Mouse (Mus musculus) E14TG2a.4 (cell line): ENCODE results near the gene Fabp7.
A peak's percentile ranks its signal among the peaks of the same experiment; 100 is the strongest.

Experiments used
- H3K27me3 ChIP-seq: 2 replicates; pipeline ENCODE4 v1.6.1; 2014; ENCODE audit warnings: low read length, control low read depth; ENCODE audit not compliant: insufficient read depth
- H3K36me3 ChIP-seq: 2 replicates; pipeline ENCODE4 v1.6.1; 2014; ENCODE audit warnings: low read length, control low read depth; ENCODE audit not compliant: insufficient read depth
- H3K4me1 ChIP-seq: replicated peaks from 2 replicates; pipeline ENCODE4 v1.6.1; 2014; ENCODE audit warnings: low read depth, low read length, control low read depth
- H3K4me3 ChIP-seq: replicated peaks from 2 replicates; pipeline ENCODE4 v1.5.1; 2014; ENCODE audit warnings: mild to moderate bottlenecking, low read length
- H3K9me3 ChIP-seq: 2 replicates; pipeline ENCODE4 v1.6.1; 2014; ENCODE audit warnings: low read length, control low read depth
- CTCF ChIP-seq: conservative IDR thresholded peaks from 2 replicates; pipeline ENCODE4 v1.5.1; 2014; ENCODE audit warnings: low read length
- NANOG ChIP-seq: IDR thresholded peaks from 2 replicates; pipeline ENCODE4 v1.6.1; 2014; ENCODE audit warnings: borderline replicate concordance, low read length, mixed read lengths
- POU5F1 ChIP-seq: IDR thresholded peaks from 2 replicates; pipeline ENCODE4 v1.6.1; 2014; ENCODE audit warnings: low read length, borderline replicate concordance

Gene Fabp7

DNA sequence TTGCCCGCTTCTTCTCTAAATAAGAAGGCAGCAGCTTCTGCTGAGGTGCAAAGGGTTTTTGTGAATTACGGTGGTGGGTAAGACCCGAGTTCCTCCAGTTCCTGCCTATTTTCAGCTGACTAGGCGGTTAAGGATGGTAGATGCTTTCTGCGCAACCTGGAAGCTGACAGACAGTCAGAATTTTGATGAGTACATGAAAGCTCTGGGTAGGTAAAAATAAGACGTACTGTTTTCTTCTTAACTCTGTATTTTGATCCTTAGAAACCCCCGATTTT, at the start of gene Fabp7:
Fabp7 (plus strand) TSS at position 6 of the 275 bp plus-strand sequence.
- H3K27me3 ChIP-seq, result peaks cover 24% of the 10 kb centered on the region
- no peaks in the 10 kb centered on the region for H3K9me3 ChIP-seq
- H3K36me3 ChIP-seq, result no peaks in the 10 kb centered on the region
- no peak within 1 kb of the TSS for H3K4me3 ChIP-seq
- TF ChIP-seq NANOG (no peak), POU5F1 (no peak), CTCF (no peak)
- peaks cover 14% of the 10 kb centered on the region for H3K4me1 ChIP-seq

- Histone ChIP-seq H3K4me3 (no peak overlapping the region), H3K4me1 (no peaks in the 10 kb centered on the region), H3K9me3 (no peaks in the 10 kb centered on the region), H3K27me3 (no peaks in the 10 kb centered on the region; the same call in 1 of the 2 replicates), H3K36me3 (no peaks in the 10 kb centered on the region)
- TF ChIP-seq POU5F1 (no peak), NANOG (no peak), CTCF (no peak)
These were observed 43.9 kb upstream of the Fabp7 start for GRCm38 (mm10) chr10:57740733-57741132.

GRCm38 (mm10) chr10:57741351-57741750, 43.3 kb upstream of the Fabp7 start:
- no peak for TF ChIP-seq POU5F1
- TF ChIP-seq NANOG, result no peak
- TF ChIP-seq CTCF, result no peak
- Histone ChIP-seq H3K36me3 (no peaks in the 10 kb centered on the region), H3K4me3 (no peak overlapping the region), H3K4me1 (no peaks in the 10 kb centered on the region), H3K27me3 (no peaks in the 10 kb centered on the region; the same call in 1 of the 2 replicates), H3K9me3 (no peaks in the 10 kb centered on the region)

DNA sequence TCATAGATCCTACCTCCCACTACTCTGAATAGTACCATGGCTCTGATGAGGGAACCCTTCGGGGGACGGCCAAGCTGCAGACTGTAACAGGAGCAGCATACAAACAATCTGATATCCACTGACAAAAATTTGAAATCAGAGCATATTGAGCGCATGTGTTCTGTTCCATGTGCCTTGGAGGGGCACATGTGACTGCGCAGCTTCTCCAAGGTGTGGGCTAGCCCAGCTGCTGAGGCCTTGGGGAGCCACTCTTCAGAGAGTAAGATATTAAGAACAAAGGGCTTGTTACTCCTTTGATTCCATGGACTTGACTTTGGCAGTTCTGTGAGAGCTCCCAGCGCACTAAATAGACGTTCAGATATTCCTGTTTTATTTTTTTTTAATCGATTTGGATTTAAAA, 41.6 kb upstream of the Fabp7 start:
- Histone ChIP-seq H3K4me1 (no peaks in the 10 kb centered on the region), H3K4me3 (no peak overlapping the region), H3K27me3 (no peaks in the 10 kb centered on the region; the same call in 1 of the 2 replicates), H3K9me3 (no peaks in the 10 kb centered on the region), H3K36me3 (no peaks in the 10 kb centered on the region)
- TF ChIP-seq NANOG (no peak), CTCF (no peak), POU5F1 (no peak)

DNA sequence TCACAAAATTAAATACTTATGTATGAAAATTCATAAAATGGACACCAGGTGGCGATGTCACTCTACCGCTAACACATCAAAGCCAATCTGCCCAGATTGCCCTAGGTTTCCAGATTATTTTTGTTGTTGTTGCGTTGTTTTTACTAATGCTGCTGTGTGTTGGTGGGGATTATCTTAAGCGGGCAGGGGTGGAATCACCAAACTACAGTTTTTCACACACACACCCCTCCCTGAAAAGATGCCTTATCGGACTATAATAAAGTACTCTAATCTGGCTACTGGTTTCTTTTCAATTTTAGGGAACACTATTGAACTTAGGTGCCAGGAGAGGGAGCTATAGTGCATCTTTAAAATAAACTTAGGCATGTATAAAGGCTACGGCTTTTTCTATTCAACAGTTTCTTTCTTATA, 41.1 kb upstream of the Fabp7 start:
- Histone ChIP-seq H3K27me3 (no peaks in the 10 kb centered on the region; the same call in 1 of the 2 replicates), H3K4me3 (no peak overlapping the region), H3K4me1 (no peaks in the 10 kb centered on the region), H3K36me3 (no peaks in the 10 kb centered on the region), H3K9me3 (no peaks in the 10 kb centered on the region)
- TF ChIP-seq POU5F1, result no peak
- peak; percentile 51 for TF ChIP-seq CTCF
- no peak for TF ChIP-seq NANOG

DNA sequence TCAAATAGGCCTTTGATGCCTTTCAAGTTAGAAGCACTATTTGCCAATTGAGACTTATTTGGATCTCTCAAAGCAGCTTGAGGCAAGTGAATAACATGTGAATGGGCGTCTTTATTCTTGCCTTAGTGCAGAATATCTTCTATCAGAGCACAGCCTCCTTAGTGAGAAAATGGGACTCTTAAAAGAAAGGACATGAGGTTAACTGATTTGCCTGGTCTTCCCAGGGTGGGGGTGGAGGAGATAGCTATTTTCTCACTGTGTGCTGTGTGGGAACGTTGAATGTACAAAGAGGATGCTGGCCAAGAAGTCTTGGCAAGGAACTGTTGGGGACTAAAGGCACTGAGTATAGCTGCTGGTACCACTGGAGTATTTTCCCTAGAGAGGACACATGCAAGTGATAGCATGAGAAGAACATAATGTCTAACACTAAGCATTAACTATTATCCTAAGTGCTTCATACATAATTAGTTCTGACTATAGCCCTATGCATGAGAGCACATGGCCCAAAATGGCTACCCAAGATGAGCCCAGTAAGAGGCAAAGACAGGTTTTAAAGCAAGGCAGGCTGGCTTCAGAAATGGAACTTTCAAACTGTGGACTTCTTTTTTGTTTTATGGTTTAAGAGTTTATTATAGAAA, 40.4 kb upstream of the Fabp7 start:
- Histone ChIP-seq H3K4me1 (no peaks in the 10 kb centered on the region), H3K36me3 (no peaks in the 10 kb centered on the region), H3K9me3 (no peaks in the 10 kb centered on the region), H3K27me3 (no peaks in the 10 kb centered on the region; the same call in 1 of the 2 replicates), H3K4me3 (no peak overlapping the region)
- TF ChIP-seq NANOG (no peak), POU5F1 (no peak), CTCF (no peak)

DNA sequence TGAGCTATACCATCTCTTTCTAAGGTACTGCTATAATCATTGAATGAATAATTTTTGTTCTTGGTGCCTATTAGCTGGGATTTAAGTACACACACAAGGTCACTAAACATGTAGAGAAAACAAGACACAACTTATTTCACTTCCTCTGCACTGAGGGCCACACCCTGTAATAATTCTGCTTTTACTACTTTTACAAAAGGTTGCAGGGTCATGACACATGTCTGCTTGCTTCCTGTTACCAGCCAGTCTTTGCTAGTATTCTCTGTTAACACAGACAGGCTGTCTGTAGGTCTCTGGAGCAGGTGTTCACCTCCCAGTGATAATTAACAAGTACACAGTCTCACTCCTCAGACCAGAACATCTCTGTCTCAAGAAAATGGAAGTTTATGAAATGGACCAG, 39.2 kb upstream of the Fabp7 start:
- Histone ChIP-seq H3K4me1 (no peaks in the 10 kb centered on the region), H3K9me3 (no peaks in the 10 kb centered on the region), H3K4me3 (no peak overlapping the region), H3K27me3 (no peaks in the 10 kb centered on the region; the same call in 1 of the 2 replicates), H3K36me3 (no peaks in the 10 kb centered on the region)
- TF ChIP-seq NANOG, result no peak
- TF ChIP-seq POU5F1, result no peak
- no peak for TF ChIP-seq CTCF

- no peaks in the 10 kb centered on the region; the same call in 1 of the 2 replicates for H3K27me3 ChIP-seq
- no peaks in the 10 kb centered on the region for H3K4me1 ChIP-seq
- TF ChIP-seq NANOG, result no peak
- TF ChIP-seq CTCF, result no peak
- no peak for TF ChIP-seq POU5F1
- H3K9me3 ChIP-seq, result no peaks in the 10 kb centered on the region
- no peak overlapping the region for H3K4me3 ChIP-seq
- no peaks in the 10 kb centered on the region for H3K36me3 ChIP-seq
These were observed 37.6 kb upstream of the Fabp7 start for GRCm38 (mm10) chr10:57747127-57747526.

DNA sequence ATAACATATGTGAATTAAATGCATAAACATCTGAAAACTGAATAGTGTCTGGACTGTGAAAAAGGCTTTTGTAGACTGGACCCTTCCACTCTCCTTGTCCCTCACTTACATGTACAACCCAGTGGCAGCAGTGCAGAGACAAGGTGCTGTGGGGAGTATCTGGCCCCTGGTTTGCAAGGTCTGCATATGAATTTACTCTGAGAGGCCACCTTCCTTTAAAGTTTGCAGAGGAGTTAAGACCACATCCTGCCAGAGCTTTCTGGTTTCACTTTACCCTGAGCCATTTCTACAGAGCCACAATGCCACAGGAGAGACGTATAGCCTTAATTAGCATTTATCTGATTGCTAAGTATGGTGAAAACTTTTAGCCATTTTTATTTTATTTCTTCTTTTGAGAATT, 31.3 kb upstream of the Fabp7 start:
- H3K9me3 ChIP-seq, result no peaks in the 10 kb centered on the region
- no peak for TF ChIP-seq NANOG
- TF ChIP-seq POU5F1, result no peak
- no peak for TF ChIP-seq CTCF
- no peak overlapping the region for H3K4me3 ChIP-seq
- no peaks in the 10 kb centered on the region; the same call in 1 of the 2 replicates for H3K27me3 ChIP-seq
- no peaks in the 10 kb centered on the region for H3K36me3 ChIP-seq
- H3K4me1 ChIP-seq, result no peaks in the 10 kb centered on the region
